Mouse (Mus musculus): Measurements from ENCODE around the gene Alg11. TPM values are rescaled to one million over a fixed set of nuclear protein-coding genes. Genes with fewer than 3 reads are reported as not detected.

Gene Alg11
- polyA plus RNA-seq, 1 experiment from 2014 or later = 27.0 TPM

DNA sequence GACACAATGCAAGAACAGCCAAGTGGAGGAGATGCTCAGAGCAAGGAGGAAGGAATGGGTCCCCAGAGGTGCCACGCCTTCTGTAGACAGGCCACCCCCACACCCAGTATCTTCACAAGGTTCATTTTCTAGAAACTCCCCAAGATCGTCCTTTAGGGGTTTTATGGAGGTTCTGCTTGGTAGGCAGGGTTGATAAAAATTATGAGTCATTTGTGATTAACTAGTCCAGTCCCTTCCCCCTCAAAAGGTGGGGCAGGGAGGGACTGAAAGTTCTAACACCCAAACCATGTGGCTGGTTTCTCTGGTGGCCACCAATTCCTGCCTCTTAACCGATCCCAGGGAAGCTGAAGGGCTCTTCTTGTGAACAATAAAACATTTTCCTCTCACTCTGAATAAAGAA is 3.7 kb upstream of the Alg11 start:
- no peak for ATAC-seq (replicated peaks; ENCODE audit: insufficient number of reproducible peaks, low FRiP score, low TSS enrichment)
- Histone ChIP-seq H3K36me3 (ENCODE audit: control insufficient read depth, insufficient read depth, low read length) (no peaks in the 10 kb centered on the region), H3K9me3 (replicated peaks; ENCODE audit: control insufficient read depth, low read length) (no peaks in the 10 kb centered on the region), H3K27me3 (ENCODE audit: control insufficient read depth, insufficient read depth, low read length) (peaks cover 2% of the 10 kb centered on the region; the same call in 1 of the 2 replicates), H3K4me2 (no peak overlapping the region), H3K4me3 (ENCODE audit: low read depth, low read length) (no peak overlapping the region), H3K4me1 (ENCODE audit: control insufficient read depth, insufficient read depth, low read length) (peaks cover 5% of the 10 kb centered on the region; the same call in 1 of the 2 replicates), H3K27ac (ENCODE audit: low read depth, low read length) (no peak overlapping the region), H3K9ac (ENCODE audit: low read depth, low read length) (no peak overlapping the region)
- WGBS (ENCODE audit: insufficient replicate concordance) = 75% methylated on average over 3 of the region's 3 CpGs

DNA sequence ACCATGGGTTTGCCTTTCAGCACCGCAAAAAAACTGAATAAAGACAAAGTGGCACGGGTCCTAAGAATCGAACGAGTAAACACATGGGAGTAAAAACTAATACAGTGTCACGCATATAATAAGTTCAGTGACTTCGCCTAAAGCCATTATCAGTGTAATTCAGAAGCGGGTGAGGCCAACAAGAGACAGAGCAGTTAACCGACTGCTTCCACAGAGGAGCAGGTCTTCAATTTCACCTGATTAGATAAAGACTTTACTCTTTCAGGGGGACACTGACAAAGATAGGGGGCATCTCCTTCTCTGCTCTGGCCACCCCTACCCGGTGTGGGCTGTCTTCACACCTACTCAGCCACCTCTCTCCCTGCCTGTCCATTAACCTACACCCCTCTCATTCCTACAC is 2.2 kb upstream of the Alg11 start:
- peaks cover 5% of the 10 kb centered on the region; the same call in 1 of the 2 replicates for H3K4me1 ChIP-seq (ENCODE audit: control insufficient read depth, insufficient read depth, low read length)
- H3K9me3 ChIP-seq (replicated peaks; ENCODE audit: control insufficient read depth, low read length) = no peaks in the 10 kb centered on the region
- peaks cover 2% of the 10 kb centered on the region; the same call in 1 of the 2 replicates for H3K27me3 ChIP-seq (ENCODE audit: control insufficient read depth, insufficient read depth, low read length)
- 58% methylated on average over 9 of the region's 9 CpGs for WGBS (ENCODE audit: insufficient replicate concordance)
- H3K27ac ChIP-seq (ENCODE audit: low read depth, low read length) = no peak overlapping the region
- H3K9ac ChIP-seq (ENCODE audit: low read depth, low read length) = no peak overlapping the region
- H3K4me3 ChIP-seq (ENCODE audit: low read depth, low read length) = no peak overlapping the region
- H3K36me3 ChIP-seq (ENCODE audit: control insufficient read depth, insufficient read depth, low read length) = no peaks in the 10 kb centered on the region
- ATAC-seq (replicated peaks; ENCODE audit: insufficient number of reproducible peaks, low FRiP score, low TSS enrichment) = no peak
- H3K4me2 ChIP-seq = peak overlapping the region; percentile 29

DNA sequence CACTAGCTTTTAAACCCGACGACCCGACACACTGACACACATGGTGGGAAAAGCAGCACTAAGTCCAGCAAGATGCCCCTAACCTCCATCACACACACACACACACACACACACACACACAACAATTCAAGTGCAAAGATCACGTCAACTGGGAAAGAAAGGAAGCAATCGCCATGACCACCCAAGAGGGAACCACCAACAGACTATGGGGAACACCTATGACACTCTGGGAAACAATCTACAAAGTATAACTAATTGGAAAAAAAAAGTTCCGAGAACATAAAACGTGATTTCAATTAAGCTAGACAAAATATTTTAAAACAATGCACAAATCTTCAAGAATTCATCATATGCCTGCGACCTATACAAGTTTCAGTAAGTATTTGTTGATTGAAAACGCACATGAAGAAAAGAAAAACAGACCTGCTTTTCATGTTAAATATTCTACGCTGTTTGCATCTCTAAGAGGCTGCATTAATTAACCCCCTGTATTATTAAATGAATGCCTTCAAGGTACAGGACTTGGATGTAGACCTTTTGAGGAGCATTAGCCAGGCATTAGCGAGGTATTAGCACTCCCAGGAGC is 1.3 kb upstream of the Alg11 start:
- no peak for ATAC-seq (replicated peaks; ENCODE audit: insufficient number of reproducible peaks, low FRiP score, low TSS enrichment)
- H3K27ac ChIP-seq (ENCODE audit: low read depth, low read length) = no peak overlapping the region
- peaks cover 2% of the 10 kb centered on the region; the same call in 1 of the 2 replicates for H3K27me3 ChIP-seq (ENCODE audit: control insufficient read depth, insufficient read depth, low read length)
- H3K4me1 ChIP-seq (ENCODE audit: control insufficient read depth, insufficient read depth, low read length) = peaks cover 5% of the 10 kb centered on the region; the same call in 1 of the 2 replicates
- 40% methylated on average over 11 of the region's 11 CpGs for WGBS (ENCODE audit: insufficient replicate concordance)
- peak overlapping the region; percentile 77 for H3K9ac ChIP-seq (ENCODE audit: low read depth, low read length)
- H3K36me3 ChIP-seq (ENCODE audit: control insufficient read depth, insufficient read depth, low read length) = 0 out of 2 replicates have a peak, but pooled peaks cover 3% of the 10 kb centered on the region
- no peaks in the 10 kb centered on the region for H3K9me3 ChIP-seq (replicated peaks; ENCODE audit: control insufficient read depth, low read length)
- peak overlapping the region; percentile 94 for H3K4me2 ChIP-seq
- peak overlapping the region; percentile 88 for H3K4me3 ChIP-seq (ENCODE audit: low read depth, low read length)

DNA sequence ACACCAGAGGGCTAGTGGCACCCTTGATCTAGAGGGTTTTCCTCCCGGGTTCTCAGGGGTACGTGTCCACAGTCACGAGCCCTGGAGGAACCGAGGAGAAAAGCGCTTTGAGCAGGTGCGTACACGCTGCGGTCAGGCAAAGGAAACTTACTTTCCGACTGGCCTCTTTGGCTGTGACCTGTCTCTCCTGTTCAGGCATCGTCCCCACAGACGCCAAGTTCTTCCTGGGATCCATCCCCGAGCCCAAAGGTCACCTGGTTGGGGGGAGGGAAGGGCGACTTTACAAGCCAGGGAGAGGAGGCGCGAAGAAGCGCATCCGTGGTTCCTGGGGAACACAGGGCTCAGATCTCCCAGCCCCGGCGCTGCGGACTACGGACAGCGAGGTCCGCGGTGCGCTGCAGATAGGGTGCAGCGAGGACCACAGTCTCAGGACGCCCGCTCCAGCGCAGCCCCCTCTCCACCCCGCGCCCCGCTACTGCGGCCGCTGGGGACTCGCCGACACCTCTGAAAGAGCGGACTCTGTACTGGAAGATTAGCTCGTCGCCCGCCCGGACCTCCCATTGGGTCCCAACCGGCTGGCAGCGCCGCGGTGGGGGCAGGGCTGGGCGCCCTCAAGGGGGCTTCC is 588 bp upstream of the Alg11 start, which contains the start of gene Atp7b:
Atp7b (minus strand) TSS at position 485 of the 625 bp plus-strand sequence.
- peaks cover 4% of the 10 kb centered on the region for H3K36me3 ChIP-seq (ENCODE audit: control insufficient read depth, insufficient read depth, low read length)
- H3K4me2 ChIP-seq = peak within 1 kb of the TSS; percentile 94
- under 1% methylated on average over 46 of the region's 46 CpGs for WGBS (ENCODE audit: insufficient replicate concordance)
- peak within 1 kb of the TSS; percentile 50; the same call in 1 of the 2 replicates for H3K27ac ChIP-seq (ENCODE audit: low read depth, low read length)
- H3K27me3 ChIP-seq (ENCODE audit: control insufficient read depth, insufficient read depth, low read length) = peaks cover 2% of the 10 kb centered on the region; the same call in 1 of the 2 replicates
- ATAC-seq (replicated peaks; ENCODE audit: insufficient number of reproducible peaks, low FRiP score, low TSS enrichment) = peak; percentile 75; the same call in 1 of the 2 replicates
- H3K4me3 ChIP-seq (ENCODE audit: low read depth, low read length) = peak within 1 kb of the TSS; percentile 88
- H3K9me3 ChIP-seq (replicated peaks; ENCODE audit: control insufficient read depth, low read length) = no peaks in the 10 kb centered on the region
- H3K9ac ChIP-seq (ENCODE audit: low read depth, low read length) = peak within 1 kb of the TSS; percentile 77
- H3K4me1 ChIP-seq (ENCODE audit: control insufficient read depth, insufficient read depth, low read length) = peaks cover 5% of the 10 kb centered on the region; the same call in 1 of the 2 replicates

DNA sequence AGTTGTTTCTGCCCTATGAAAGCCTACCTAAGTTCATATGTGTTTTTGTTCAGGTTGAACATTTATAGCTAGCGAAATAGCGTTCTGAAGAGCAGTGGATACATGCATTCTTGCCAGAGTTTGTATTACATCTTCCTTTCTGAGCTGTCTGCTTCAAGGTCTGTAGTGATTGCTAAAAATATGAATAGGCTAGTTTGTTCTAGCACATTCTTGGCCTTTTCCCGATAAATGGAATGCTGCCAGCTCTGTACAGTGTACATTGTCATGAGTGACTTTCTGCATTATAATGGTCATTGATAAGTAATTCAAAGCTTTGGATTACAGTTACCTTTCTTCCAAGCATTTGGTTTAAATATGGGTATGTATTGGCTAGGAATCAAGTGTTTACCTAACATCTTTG is 605 bp downstream of the Alg11 start:
- no peak overlapping the region for H3K27ac ChIP-seq (ENCODE audit: low read depth, low read length)
- H3K4me2 ChIP-seq = peak overlapping the region; percentile 94
- peaks cover 5% of the 10 kb centered on the region; the same call in 1 of the 2 replicates for H3K4me1 ChIP-seq (ENCODE audit: control insufficient read depth, insufficient read depth, low read length)
- H3K36me3 ChIP-seq (ENCODE audit: control insufficient read depth, insufficient read depth, low read length) = peaks cover 16% of the 10 kb centered on the region
- ATAC-seq (replicated peaks; ENCODE audit: insufficient number of reproducible peaks, low FRiP score, low TSS enrichment) = no peak
- WGBS (ENCODE audit: insufficient replicate concordance) = 5% methylated on average over 3 of the region's 3 CpGs
- peaks cover 2% of the 10 kb centered on the region; the same call in 1 of the 2 replicates for H3K27me3 ChIP-seq (ENCODE audit: control insufficient read depth, insufficient read depth, low read length)
- no peaks in the 10 kb centered on the region for H3K9me3 ChIP-seq (replicated peaks; ENCODE audit: control insufficient read depth, low read length)
- H3K9ac ChIP-seq (ENCODE audit: low read depth, low read length) = 0 out of 2 replicates have a peak overlapping the region, but pooled peaks have one; percentile 56
- H3K4me3 ChIP-seq (ENCODE audit: low read depth, low read length) = peak overlapping the region; percentile 88

DNA sequence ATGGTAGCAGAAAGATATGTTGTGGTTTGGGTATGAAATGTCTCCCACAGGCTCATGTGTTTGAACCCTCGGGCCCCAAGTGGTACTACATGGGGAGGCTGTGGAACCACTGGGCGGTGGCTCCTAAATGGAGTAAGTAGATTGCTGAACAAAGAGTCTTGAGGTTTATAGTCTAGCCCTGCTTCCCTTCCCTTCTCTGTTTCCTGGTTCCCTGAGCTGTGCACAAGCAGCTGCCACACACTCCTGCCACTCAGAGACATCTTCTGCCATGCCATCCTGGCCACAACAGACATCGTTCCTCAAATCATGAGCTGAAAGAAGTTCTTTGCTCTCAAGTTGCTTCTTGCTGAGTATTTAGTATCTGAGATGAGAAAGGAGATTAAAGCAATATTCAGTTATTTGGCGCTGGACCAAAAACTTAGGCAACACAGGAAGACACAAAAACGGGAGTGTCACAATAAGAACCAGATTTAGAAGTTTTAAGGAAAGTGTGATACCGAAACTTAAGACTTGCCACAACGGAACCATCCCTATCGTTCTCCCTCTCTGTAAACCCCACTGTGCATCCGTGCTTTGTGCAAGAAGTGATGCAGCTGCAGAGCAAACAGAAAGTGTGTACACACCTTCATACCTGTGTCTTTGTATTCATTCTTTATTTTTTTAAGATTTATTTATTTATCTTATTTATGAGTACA is 18.9 kb downstream of the Alg11 start:
- H3K9ac ChIP-seq (ENCODE audit: low read depth, low read length) = no peak overlapping the region
- no peaks in the 10 kb centered on the region for H3K4me1 ChIP-seq (ENCODE audit: control insufficient read depth, insufficient read depth, low read length)
- no peak overlapping the region for H3K27ac ChIP-seq (ENCODE audit: low read depth, low read length)
- WGBS (ENCODE audit: insufficient replicate concordance) = 78% methylated on average over 9 of the region's 9 CpGs
- H3K36me3 ChIP-seq (ENCODE audit: control insufficient read depth, insufficient read depth, low read length) = no peaks in the 10 kb centered on the region
- H3K4me3 ChIP-seq (ENCODE audit: low read depth, low read length) = no peak overlapping the region
- no peak overlapping the region for H3K4me2 ChIP-seq
- H3K27me3 ChIP-seq (ENCODE audit: control insufficient read depth, insufficient read depth, low read length) = no peaks in the 10 kb centered on the region
- no peak for ATAC-seq (replicated peaks; ENCODE audit: insufficient number of reproducible peaks, low FRiP score, low TSS enrichment)
- H3K9me3 ChIP-seq (replicated peaks; ENCODE audit: control insufficient read depth, low read length) = no peaks in the 10 kb centered on the region

DNA sequence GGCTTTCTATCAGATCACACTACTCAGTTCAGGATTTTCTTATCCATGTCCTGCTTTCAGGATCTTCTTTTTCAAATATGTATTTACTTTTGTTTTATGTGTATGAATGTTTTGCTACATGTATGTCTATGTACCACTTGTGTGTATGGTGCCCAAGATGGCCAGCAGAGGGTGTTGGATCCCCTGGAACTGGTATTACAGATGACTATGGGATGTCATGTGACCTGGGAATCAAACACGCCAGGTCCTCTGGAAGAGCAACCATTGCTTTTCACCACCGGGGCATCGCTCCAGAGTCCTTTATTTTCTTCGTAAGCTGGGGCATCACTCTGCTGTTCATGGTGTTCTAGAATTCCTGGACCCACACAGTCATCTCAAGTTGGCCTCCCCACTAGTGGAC is 28.7 kb downstream of the Alg11 start:
- H3K36me3 ChIP-seq (ENCODE audit: control insufficient read depth, insufficient read depth, low read length) = no peaks in the 10 kb centered on the region
- no peak for ATAC-seq (replicated peaks; ENCODE audit: insufficient number of reproducible peaks, low FRiP score, low TSS enrichment)
- WGBS (ENCODE audit: insufficient replicate concordance) = 85% methylated on average over 4 of the region's 4 CpGs

DNA sequence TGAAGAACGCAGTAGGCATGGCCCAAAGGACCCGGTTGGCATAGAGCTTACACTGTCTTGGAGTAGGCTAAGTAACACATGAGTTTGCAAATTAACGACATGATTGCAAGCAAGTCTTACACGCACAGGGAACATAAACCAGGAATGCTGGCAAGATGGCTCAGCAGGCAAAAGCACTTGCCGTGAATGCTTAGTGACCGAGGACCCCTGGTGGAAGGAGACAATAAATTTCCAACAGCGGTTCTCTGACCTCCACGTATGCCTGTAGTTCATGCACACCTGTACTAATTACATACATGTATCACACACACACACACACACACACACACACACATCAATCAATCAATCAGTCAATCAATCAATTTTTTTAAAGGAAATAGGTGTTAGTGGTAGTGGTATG is 31.0 kb downstream of the Alg11 start:
- Histone ChIP-seq H3K27me3 (ENCODE audit: control insufficient read depth, insufficient read depth, low read length) (no peaks in the 10 kb centered on the region), H3K9me3 (replicated peaks; ENCODE audit: control insufficient read depth, low read length) (no peaks in the 10 kb centered on the region), H3K4me3 (ENCODE audit: low read depth, low read length) (no peak overlapping the region), H3K4me2 (no peak overlapping the region), H3K27ac (ENCODE audit: low read depth, low read length) (no peak overlapping the region), H3K4me1 (ENCODE audit: control insufficient read depth, insufficient read depth, low read length) (no peaks in the 10 kb centered on the region), H3K36me3 (ENCODE audit: control insufficient read depth, insufficient read depth, low read length) (no peaks in the 10 kb centered on the region), H3K9ac (ENCODE audit: low read depth, low read length) (no peak overlapping the region)
- no peak for ATAC-seq (replicated peaks; ENCODE audit: insufficient number of reproducible peaks, low FRiP score, low TSS enrichment)
- 54% methylated on average over 8 of the region's 8 CpGs for WGBS (ENCODE audit: insufficient replicate concordance)

More for the DNA sequence above, 28.7 kb downstream of the Alg11 start:
- Histone ChIP-seq H3K4me2 (no peak overlapping the region), H3K9ac (ENCODE audit: low read depth, low read length) (no peak overlapping the region), H3K4me1 (ENCODE audit: control insufficient read depth, insufficient read depth, low read length) (no peaks in the 10 kb centered on the region), H3K4me3 (ENCODE audit: low read depth, low read length) (no peak overlapping the region), H3K27me3 (ENCODE audit: control insufficient read depth, insufficient read depth, low read length) (no peaks in the 10 kb centered on the region), H3K9me3 (replicated peaks; ENCODE audit: control insufficient read depth, low read length) (no peaks in the 10 kb centered on the region), H3K27ac (ENCODE audit: low read depth, low read length) (no peak overlapping the region)

Measured in heart, embryonic 11.5 days (tissue).